Mouse (Mus musculus) cortical plate, adult 2 months (tissue): ENCODE measurements around the gene Adamts20. TPM values are rescaled to one million over a fixed set of nuclear protein-coding genes. Genes with fewer than 3 reads are reported as not detected.

Experiments used
- H3K27ac ChIP-seq: fragments of 200-500 bp; 2 replicates; pipeline ENCODE4 v1.5.1; 2012; ENCODE audit warnings: low read length, control low read depth, inconsistent platforms; ENCODE audit not compliant: insufficient read depth
- H3K4me1 ChIP-seq: fragments of 200-500 bp; 2 replicates; pipeline ENCODE4 v1.6.1; 2011; ENCODE audit warnings: low read length; ENCODE audit not compliant: control insufficient read depth, insufficient read depth
- H3K4me3 ChIP-seq: fragments of 200-500 bp; 2 replicates; pipeline ENCODE4 v1.5.1; 2011; ENCODE audit warnings: mild to moderate bottlenecking, low read length, control low read depth; ENCODE audit not compliant: insufficient read depth
- CTCF ChIP-seq: fragments of 200-500 bp; IDR thresholded peaks from 2 replicates; pipeline ENCODE4 v1.5.1; 2011; ENCODE audit warnings: mild to moderate bottlenecking, control low read depth, low read length; ENCODE audit not compliant: insufficient read depth; ENCODE audit errors: extremely low read depth
- POLR2A ChIP-seq: fragments of 200-500 bp; IDR thresholded peaks from 2 replicates; pipeline ENCODE4 v1.6.1; 2011; ENCODE audit warnings: mild to moderate bottlenecking, low read length, control low read depth; ENCODE audit not compliant: insufficient read depth; ENCODE audit errors: extremely low read depth
- polyA plus RNA-seq: library from polyadenylated mRNA; depleted of rRNA; stranded (reverse); fragments of >200 nt; gene quantifications from 2 replicates; pipeline ENCODE4 v1.2.3, GENCODE M21; 2012; rRNA removed

The Adamts20 gene
- polyA plus RNA-seq, 1 experiment, result 8.6 TPM

DNA sequence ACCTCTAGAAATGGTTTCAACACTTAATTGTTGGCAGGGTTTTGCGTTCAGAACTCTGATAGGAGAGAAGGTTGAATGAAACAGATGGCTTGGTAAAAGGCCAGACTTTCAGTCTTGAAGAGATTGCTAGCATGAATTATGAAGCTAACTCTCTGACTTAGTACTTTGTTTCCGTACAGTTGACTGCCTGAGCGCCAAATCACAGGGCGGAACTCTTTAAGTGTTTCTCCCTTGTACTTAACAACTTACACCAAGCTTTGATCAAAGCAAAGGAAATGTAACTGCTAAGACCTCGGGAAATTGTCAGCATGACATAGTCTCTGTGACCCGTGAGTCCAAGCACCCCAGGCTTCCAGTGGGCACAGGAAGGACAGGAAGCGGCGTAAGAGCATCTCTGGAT is 244.5 kb downstream of the Adamts20 start:
- Histone ChIP-seq H3K4me3 (no peak overlapping the region), H3K4me1 (no peaks in the 10 kb centered on the region), H3K27ac (no peak overlapping the region)
- TF ChIP-seq POLR2A (no peak), CTCF (no peak)

Other genes starting within 250 kb of the Adamts20 start
- 3.1 and 3.3 TPM in 2 replicates for gene Pus7l, start 78.1 kb upstream of the Adamts20 start, polyA plus RNA-seq
- 2.0 and 2.2 TPM in 2 replicates for gene Irak4, start 78.2 kb upstream of the Adamts20 start, polyA plus RNA-seq
- 42.0 and 43.4 TPM in 2 replicates for gene Twf1, start 124.5 kb upstream of the Adamts20 start, polyA plus RNA-seq
- 2.7 and 3.4 TPM in 2 replicates for gene Tmem117, start 163.8 kb upstream of the Adamts20 start, polyA plus RNA-seq